Mouse (Mus musculus) lung, embryonic 14.5 days (tissue): ENCODE results near the gene Dock3. TPM values are rescaled to one million over a fixed set of nuclear protein-coding genes. Genes with fewer than 3 reads are reported as not detected.
"Not testable (repeated sequence)": the region's sequence is repeated elsewhere in the genome, so short reads cannot be mapped to it uniquely, and the experiment has no call there.

ENCODE experiments used
- ATAC-seq: fragments of 200-750 bp; cut with Nextera tagmentation; 2 replicates; pipeline ENCODE4 v1.8.0; 2017; ENCODE audit warnings: mild to moderate bottlenecking, moderate TSS enrichment, moderate library complexity; ENCODE audit not compliant: insufficient read depth
- DNase-seq: peaks from one replicate; pipeline ENCODE4 v3.0.0-alpha.2; 2015
- H3K27ac ChIP-seq: fragments of 300-500 bp; sonication (generic); 2 replicates; pipeline ENCODE4 v1.5.1; 2014; ENCODE audit warnings: low read depth, mild to moderate bottlenecking, moderate library complexity
- H3K27me3 ChIP-seq: fragments of 300-500 bp; sonication (generic); 2 replicates; pipeline ENCODE4 v1.6.1; 2014; ENCODE audit warnings: low read length, control low read depth; ENCODE audit not compliant: insufficient read depth
- H3K36me3 ChIP-seq: fragments of 300-500 bp; sonication (generic); 2 replicates; pipeline ENCODE4 v1.6.1; 2014; ENCODE audit warnings: control low read depth; ENCODE audit not compliant: insufficient read depth
- H3K4me1 ChIP-seq: fragments of 300-500 bp; sonication (generic); 2 replicates; pipeline ENCODE4 v1.6.1; 2014; ENCODE audit warnings: antibody characterized with exemption, control low read depth; ENCODE audit not compliant: insufficient read depth
- H3K4me2 ChIP-seq: fragments of 300-500 bp; sonication (generic); 2 replicates; pipeline ENCODE4 v1.6.1; 2014; ENCODE audit warnings: mild to moderate bottlenecking
- H3K4me3 ChIP-seq: fragments of 300-500 bp; sonication (generic); 2 replicates; pipeline ENCODE4 v1.5.1; 2014; ENCODE audit warnings: low read depth, low read length
- H3K9ac ChIP-seq: fragments of 300-500 bp; sonication (generic); 2 replicates; pipeline ENCODE4 v1.6.1; 2014
- H3K9me3 ChIP-seq: fragments of 300-500 bp; sonication (generic); 2 replicates; pipeline ENCODE4 v1.6.1; 2016; ENCODE audit warnings: low read depth, low read length, control low read depth
- CTCF ChIP-seq: IDR thresholded peaks from 2 replicates; pipeline ENCODE4 v1.5.1; 2016; ENCODE audit warnings: antibody characterized with exemption, low read depth
- WGBS: fragments of 180-500 bp; shearing (Covaris S2); extraction: QIAGEN DNeasy Blood & Tissue Kit; methylation state at CpG from one replicate; pipeline ENCODE4 v1.1.7; 2014; 5-methylcytosine and 5-hydroxymethylcytosine counted together
- polyA plus RNA-seq: library from polyadenylated mRNA; unstranded; fragments of >200 nt; fragmentation: Nextera tagmentation; extraction: Ambion mirVana; gene quantifications from 2 replicates; pipeline ENCODE4 v1.2.1, GENCODE M21; 2014

Gene Dock3
- polyA plus RNA-seq, 1 experiment from 2014 or later, result 0.25 TPM

DNA sequence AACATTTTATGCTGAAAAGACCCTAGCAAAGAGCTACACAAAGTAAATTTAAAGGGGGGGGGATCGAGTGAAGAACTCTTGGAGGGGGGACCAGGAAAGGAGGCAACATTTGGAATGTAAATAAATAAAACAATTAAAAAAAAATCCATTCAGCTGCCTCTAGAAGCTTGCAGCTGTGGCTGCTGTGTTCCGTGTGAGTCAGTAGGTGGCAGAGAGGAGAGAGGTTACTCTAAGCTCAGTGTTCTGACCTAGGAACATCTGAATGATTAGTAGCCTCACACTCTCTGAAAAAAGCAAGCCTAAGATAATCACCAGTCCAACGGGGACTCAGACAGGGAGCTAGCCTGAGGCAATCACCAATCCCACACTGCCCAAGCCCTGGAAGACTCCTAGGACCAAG, 66.9 kb downstream of the Dock3 start:
- Histone ChIP-seq H3K36me3 (no peaks in the 10 kb centered on the region), H3K4me1 (no peaks in the 10 kb centered on the region), H3K4me2 (no peak overlapping the region), H3K27ac (no peak overlapping the region), H3K27me3 (no peaks in the 10 kb centered on the region), H3K4me3 (no peak overlapping the region), H3K9me3 (no peaks in the 10 kb centered on the region), H3K9ac (no peak overlapping the region)
- TF ChIP-seq CTCF, result peak; percentile 35
- ATAC-seq (no peak), DNase-seq (peak; percentile 28)
- 8% methylated on average over 3 of the region's 3 CpGs for WGBS

GRCm38 (mm10) chr9:107156388-107156787, 75.3 kb downstream of the Dock3 start:
- H3K27me3 ChIP-seq, H3K4me1 ChIP-seq, H3K9ac ChIP-seq, H3K9me3 ChIP-seq, DNase-seq, H3K27ac ChIP-seq, H3K36me3 ChIP-seq, ATAC-seq, H3K4me3 ChIP-seq, H3K4me2 ChIP-seq: not testable (repeated sequence)
- 79% methylated on average over 4 of the region's 4 CpGs for WGBS

- Histone ChIP-seq H3K36me3 (no peaks in the 10 kb centered on the region), H3K4me3 (no peak overlapping the region), H3K4me1 (no peaks in the 10 kb centered on the region), H3K9ac (no peak overlapping the region), H3K27me3 (no peaks in the 10 kb centered on the region), H3K4me2 (no peak overlapping the region), H3K27ac (no peak overlapping the region), H3K9me3 (no peaks in the 10 kb centered on the region)
- 43% methylated on average over 3 of the region's 3 CpGs for WGBS
- DNase-seq (no peak), ATAC-seq (no peak)
- no peak for TF ChIP-seq CTCF
These were observed 118.9 kb downstream of the Dock3 start for GRCm38 (mm10) chr9:107112791-107113190.

DNA sequence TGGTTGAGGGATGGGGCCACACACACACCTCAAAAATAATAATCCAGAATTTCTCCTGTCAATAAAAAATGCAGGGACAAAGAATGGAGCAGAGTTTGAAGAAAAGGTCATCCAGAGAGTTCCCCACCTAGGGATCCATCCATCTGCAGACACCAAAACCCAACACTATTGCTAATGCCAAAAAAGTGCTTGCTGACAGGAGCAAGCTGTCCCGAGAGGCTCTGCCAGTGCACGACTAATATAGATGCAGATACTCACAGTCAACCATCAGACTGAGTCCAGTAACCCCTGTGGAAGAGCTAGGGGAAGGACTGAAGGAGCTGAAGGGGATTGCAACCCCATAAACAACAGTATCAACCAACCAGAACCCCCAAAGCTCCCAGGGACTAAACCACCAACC, 119.7 kb downstream of the Dock3 start:
- no peak for ATAC-seq
- no peak for TF ChIP-seq CTCF
- Histone ChIP-seq H3K4me1 (no peaks in the 10 kb centered on the region), H3K27ac (no peak overlapping the region), H3K27me3 (no peaks in the 10 kb centered on the region), H3K4me3 (no peak overlapping the region), H3K36me3 (no peaks in the 10 kb centered on the region), H3K4me2 (no peak overlapping the region), H3K9me3 (no peaks in the 10 kb centered on the region), H3K9ac (no peak overlapping the region)
- 34% methylated on average over 2 of the region's 2 CpGs for WGBS
- peak; percentile 8 for DNase-seq

- Histone ChIP-seq H3K27ac (no peak overlapping the region), H3K4me2 (no peak overlapping the region), H3K9me3 (no peaks in the 10 kb centered on the region), H3K27me3 (no peaks in the 10 kb centered on the region), H3K36me3 (no peaks in the 10 kb centered on the region), H3K4me3 (no peak overlapping the region), H3K9ac (no peak overlapping the region), H3K4me1 (no peaks in the 10 kb centered on the region)
- no peak for TF ChIP-seq CTCF
- ATAC-seq (no peak), DNase-seq (no peak)
- 59% methylated on average over 6 of the region's 6 CpGs for WGBS
These were observed 132.2 kb downstream of the Dock3 start for GRCm38 (mm10) chr9:107099487-107099886.

DNA sequence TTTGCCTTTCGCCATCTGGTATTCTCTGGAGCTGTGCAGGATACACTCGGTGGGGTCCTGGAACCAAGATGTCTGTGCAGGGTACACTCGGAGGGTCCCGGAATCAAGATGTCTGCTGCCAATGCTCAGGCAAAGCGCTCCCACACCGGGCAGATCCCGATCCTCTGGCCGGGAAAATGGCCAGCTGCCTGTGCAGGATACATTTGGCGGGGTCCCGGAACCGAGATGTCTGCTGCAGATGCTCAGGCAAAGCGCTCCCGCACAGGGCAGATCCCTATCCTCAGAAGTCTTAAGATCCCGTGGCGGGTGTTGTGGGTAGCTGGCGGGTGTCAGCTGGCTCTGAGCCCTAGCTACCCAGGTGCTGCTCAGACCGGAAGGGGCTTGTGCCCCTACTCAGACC, 142.3 kb downstream of the Dock3 start:
- WGBS, result 52% methylated on average over 17 of the region's 17 CpGs

GRCm38 (mm10) chr9:107087531-107087930, 144.2 kb downstream of the Dock3 start:
- 70% methylated on average over 2 of the region's 2 CpGs for WGBS
- H3K9ac ChIP-seq, result no peak overlapping the region
- no peak for DNase-seq

More for the DNA sequence above, 142.3 kb downstream of the Dock3 start:
- not testable (repeated sequence) for H3K4me3 ChIP-seq, H3K36me3 ChIP-seq, H3K27ac ChIP-seq, ATAC-seq, H3K4me2 ChIP-seq, H3K9ac ChIP-seq, H3K4me1 ChIP-seq, DNase-seq, H3K9me3 ChIP-seq, H3K27me3 ChIP-seq

DNA sequence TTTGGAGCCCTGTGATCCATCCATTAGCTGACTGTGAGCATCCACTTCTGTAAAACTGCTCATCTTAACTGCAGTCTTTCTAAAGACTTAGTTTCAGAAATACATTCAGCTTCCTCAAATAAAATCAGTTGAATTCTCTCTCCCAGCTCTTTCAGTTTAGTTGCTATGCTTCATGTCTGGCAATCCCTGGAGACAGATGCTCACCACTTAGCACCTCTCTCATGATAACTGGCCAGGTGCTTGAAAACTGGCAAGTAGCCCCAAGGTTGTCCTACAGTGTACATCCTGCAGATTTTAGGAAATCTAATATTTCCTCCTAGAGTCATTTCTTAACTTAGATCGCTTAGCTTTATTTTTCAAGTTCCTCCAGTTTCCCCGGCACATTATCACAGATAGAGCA, 193.8 kb downstream of the Dock3 start:
- Histone ChIP-seq H3K9me3 (no peaks in the 10 kb centered on the region), H3K27me3 (no peaks in the 10 kb centered on the region), H3K9ac (no peak overlapping the region), H3K4me2 (no peak overlapping the region), H3K4me3 (no peak overlapping the region), H3K4me1 (no peaks in the 10 kb centered on the region), H3K27ac (no peak overlapping the region), H3K36me3 (no peaks in the 10 kb centered on the region)
- DNase-seq (no peak), ATAC-seq (no peak)
- no peak for TF ChIP-seq CTCF
- 90% methylated on average over 2 of the region's 2 CpGs for WGBS

More at GRCm38 (mm10) chr9:107087531-107087930, 144.2 kb downstream of the Dock3 start:
- no peak overlapping the region for H3K27ac ChIP-seq
- TF ChIP-seq CTCF, result no peak
- no peaks in the 10 kb centered on the region for H3K4me1 ChIP-seq
- H3K4me3 ChIP-seq, result no peak overlapping the region
- H3K27me3 ChIP-seq, result no peaks in the 10 kb centered on the region
- H3K4me2 ChIP-seq, result no peak overlapping the region
- no peaks in the 10 kb centered on the region for H3K36me3 ChIP-seq
- ATAC-seq, result no peak
- H3K9me3 ChIP-seq, result no peaks in the 10 kb centered on the region
